Mouse (Mus musculus): Measurements from ENCODE around the gene Ncor2. TPM values are rescaled to one million over a fixed set of nuclear protein-coding genes. Genes with fewer than 3 reads are reported as not detected.

The Ncor2 gene
- total RNA-seq, 1 experiment = 19.9 TPM

DNA sequence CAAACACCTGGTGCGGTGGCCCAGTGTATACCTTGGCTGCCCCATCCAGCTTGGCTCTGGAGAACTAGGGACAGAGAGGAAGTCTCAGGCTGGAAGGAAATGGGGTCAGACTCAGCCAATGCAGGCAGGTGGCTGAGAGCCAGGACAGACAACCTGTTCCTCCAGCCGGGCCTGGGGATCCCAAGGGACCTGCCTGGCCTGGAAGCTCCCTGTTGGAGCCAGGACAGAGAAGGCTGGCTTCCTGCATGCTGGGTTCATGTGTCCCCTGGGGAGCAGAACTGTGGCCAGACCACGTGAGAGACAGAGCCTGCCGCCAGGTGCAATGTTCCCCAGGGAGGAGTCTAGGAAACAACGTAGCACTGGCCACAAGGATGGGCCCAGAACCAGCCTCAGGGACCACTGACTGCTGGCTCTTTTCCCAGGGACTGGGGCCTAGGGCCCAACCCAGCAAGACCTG is 138.9 kb downstream of the Ncor2 start:
- H3K4me1 ChIP-seq (ENCODE audit: control insufficient read depth in 2 of 2, insufficient read depth in 2 of 2, low read length in 2 of 2, poor library complexity in 1 of 2) = peaks cover 0 to 3% of the 10 kb centered on the region in 2 experiments; a peak in 1 of 4 replicates
- DNase-seq (ENCODE audit: low read depth, low spot score) = no peak
- no peak for TF ChIP-seq ZNF384 (IDR thresholded peaks at IDR 0.05; ENCODE audit: low read depth, low read length)
- H3K27ac ChIP-seq (ENCODE audit: insufficient read depth, low read depth, low read length, poor library complexity, severe bottlenecking) = no peak overlapping the region
- peaks cover 46% of the 10 kb centered on the region for H3K36me3 ChIP-seq (ENCODE audit: control insufficient read depth, insufficient read depth, low read length, poor library complexity, severe bottlenecking)
- H3K9ac ChIP-seq (ENCODE audit: insufficient read depth, low read depth, low read length, poor library complexity, severe bottlenecking) = no peak overlapping the region
- in situ Hi-C loops (cut with MboI; ENCODE audit: low sequenced_read_pairs in 2 of 2, unreplicated experiment in 2 of 2) = no loop called here
- no peaks in the 10 kb centered on the region for H3K9me3 ChIP-seq (ENCODE audit: control insufficient read depth, insufficient read depth, low read depth, low read length)
- no peak overlapping the region for H3K4me3 ChIP-seq (ENCODE audit: insufficient read depth in 1 of 2, low read depth in 1 of 2, low read length in 2 of 2, poor library complexity in 1 of 2, severe bottlenecking in 1 of 2)

DNA sequence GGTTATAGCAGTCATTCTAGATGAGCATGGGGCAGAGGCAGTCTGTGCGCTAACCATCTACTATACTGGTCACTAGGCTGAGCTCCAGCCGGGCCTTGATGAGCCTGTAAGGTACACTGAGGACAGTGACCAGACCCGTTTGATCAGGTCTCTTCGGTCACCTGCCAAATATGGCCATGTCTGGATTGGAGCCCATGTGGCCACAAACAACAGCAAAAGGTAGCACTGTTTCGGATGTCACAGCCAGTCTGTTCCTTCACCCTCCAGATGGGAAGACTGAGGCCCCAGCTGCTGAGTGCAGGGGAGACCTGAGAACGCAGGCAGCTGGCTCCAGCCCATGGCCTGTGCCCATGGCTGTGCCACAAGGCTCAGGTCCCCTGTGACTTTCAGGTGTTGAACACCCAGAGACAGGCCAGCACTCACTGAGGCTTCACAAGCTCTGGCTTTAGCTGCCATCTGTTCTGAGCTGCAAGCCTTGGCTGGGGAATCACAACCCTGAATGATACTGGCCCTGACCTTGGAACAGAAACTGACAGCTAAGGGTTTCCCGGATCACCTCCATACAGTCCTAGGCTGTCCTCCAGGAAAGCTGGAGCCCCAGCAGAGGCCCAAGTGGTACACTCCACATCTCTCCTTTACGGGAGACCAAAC is 139.5 kb downstream of the Ncor2 start:
- Histone ChIP-seq H3K36me3 (ENCODE audit: control insufficient read depth, insufficient read depth, low read length, poor library complexity, severe bottlenecking) (peaks cover 51% of the 10 kb centered on the region), H3K27ac (ENCODE audit: insufficient read depth, low read depth, low read length, poor library complexity, severe bottlenecking) (no peak overlapping the region)
- in situ Hi-C loops (cut with MboI; ENCODE audit: low sequenced_read_pairs in 2 of 2, unreplicated experiment in 2 of 2) = no loop called here

DNA sequence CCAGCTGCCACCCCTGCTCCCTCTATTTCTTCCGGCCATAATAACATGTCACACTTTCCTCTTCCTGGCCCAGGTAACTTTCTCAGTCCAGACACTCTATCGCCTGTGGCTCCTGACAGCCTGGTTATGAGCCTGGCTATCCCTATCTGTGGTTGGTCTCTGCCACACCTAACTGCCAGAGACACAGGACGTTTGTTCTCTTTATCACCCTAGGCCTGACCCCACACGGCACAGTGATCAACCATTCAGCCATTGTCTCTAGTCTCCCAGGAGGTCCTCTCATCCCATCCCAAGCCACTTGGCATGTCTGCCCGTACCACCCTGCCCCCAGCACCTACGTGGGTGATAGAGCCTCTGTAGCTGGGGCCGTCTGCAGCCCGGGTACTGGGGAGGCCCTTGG is 142.5 kb downstream of the Ncor2 start:
- DNase-seq (ENCODE audit: low read depth, low spot score) = no peak
- H3K36me3 ChIP-seq (ENCODE audit: control insufficient read depth, insufficient read depth, low read length, poor library complexity, severe bottlenecking) = peaks cover 74% of the 10 kb centered on the region
- in situ Hi-C loops (cut with MboI; ENCODE audit: low sequenced_read_pairs in 2 of 2, unreplicated experiment in 2 of 2) = no loop called here

More for the DNA sequence above, 139.5 kb downstream of the Ncor2 start:
- no peak overlapping the region for H3K9ac ChIP-seq (ENCODE audit: insufficient read depth, low read depth, low read length, poor library complexity, severe bottlenecking)
- TF ChIP-seq ZC3H11A (IDR thresholded peaks at IDR 0.05; ENCODE audit: borderline replicate concordance, low read depth, low read length) (no peak), CHD2 (IDR thresholded peaks at IDR 0.05; ENCODE audit: low read depth, low read length) (no peak), MAFK (IDR thresholded peaks at IDR 0.05; ENCODE audit: insufficient read depth, low read depth, low read length) (no peak), HCFC1 (IDR thresholded peaks at IDR 0.05; ENCODE audit: borderline replicate concordance, insufficient read depth, low read length) (no peak), ZNF384 (IDR thresholded peaks at IDR 0.05; ENCODE audit: low read depth, low read length) (no peak)
- H3K4me3 ChIP-seq (ENCODE audit: insufficient read depth in 1 of 2, low read depth in 1 of 2, low read length in 2 of 2, poor library complexity in 1 of 2, severe bottlenecking in 1 of 2) = no peak overlapping the region
- DNase-seq (ENCODE audit: low read depth, low spot score) = no peak
- no peaks in the 10 kb centered on the region for H3K9me3 ChIP-seq (ENCODE audit: control insufficient read depth, insufficient read depth, low read depth, low read length)
- H3K4me1 ChIP-seq (ENCODE audit: control insufficient read depth in 2 of 2, insufficient read depth in 2 of 2, low read length in 2 of 2, poor library complexity in 1 of 2) = peaks cover 0 to 3% of the 10 kb centered on the region in 2 experiments; a peak in 1 of 4 replicates

DNA sequence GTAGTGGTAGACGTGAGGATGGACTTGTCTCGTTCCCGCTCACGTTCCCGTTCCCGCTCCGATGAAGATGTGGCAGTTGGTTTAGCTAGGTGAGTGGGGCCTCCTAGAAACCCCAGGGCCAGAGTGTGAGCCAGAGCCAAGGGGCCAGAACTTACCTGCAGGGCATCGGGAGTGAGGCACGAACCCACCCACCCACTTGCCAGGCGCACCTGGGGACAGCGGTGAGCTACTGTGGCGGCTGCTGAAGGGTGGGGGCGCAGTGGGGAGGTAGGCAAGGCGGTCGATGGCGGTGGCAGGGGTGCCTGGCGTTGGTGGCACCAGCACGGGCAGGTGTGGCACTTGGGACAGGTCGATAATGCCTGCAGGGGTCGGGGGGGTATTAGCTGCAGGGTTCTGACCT is 150.1 kb downstream of the Ncor2 start:
- peaks cover 0 to 4% of the 10 kb centered on the region in 2 experiments; a peak in 1 of 4 replicates for H3K4me1 ChIP-seq (ENCODE audit: control insufficient read depth in 2 of 2, insufficient read depth in 2 of 2, low read length in 2 of 2, poor library complexity in 1 of 2)
- H3K27ac ChIP-seq (ENCODE audit: insufficient read depth, low read depth, low read length, poor library complexity, severe bottlenecking) = no peak overlapping the region
- TF ChIP-seq HCFC1 (IDR thresholded peaks at IDR 0.05; ENCODE audit: borderline replicate concordance, insufficient read depth, low read length) (no peak), ZC3H11A (IDR thresholded peaks at IDR 0.05; ENCODE audit: borderline replicate concordance, low read depth, low read length) (no peak), CHD2 (IDR thresholded peaks at IDR 0.05; ENCODE audit: low read depth, low read length) (no peak), ZNF384 (IDR thresholded peaks at IDR 0.05; ENCODE audit: low read depth, low read length) (no peak), MAFK (IDR thresholded peaks at IDR 0.05; ENCODE audit: insufficient read depth, low read depth, low read length) (no peak)
- no peak overlapping the region for H3K9ac ChIP-seq (ENCODE audit: insufficient read depth, low read depth, low read length, poor library complexity, severe bottlenecking)
- in situ Hi-C loops (cut with MboI; ENCODE audit: low sequenced_read_pairs in 2 of 2, unreplicated experiment in 2 of 2) = no loop called here
- peaks cover 69% of the 10 kb centered on the region for H3K36me3 ChIP-seq (ENCODE audit: control insufficient read depth, insufficient read depth, low read length, poor library complexity, severe bottlenecking)
- no peak overlapping the region for H3K4me3 ChIP-seq (ENCODE audit: insufficient read depth in 1 of 2, low read depth in 1 of 2, low read length in 2 of 2, poor library complexity in 1 of 2, severe bottlenecking in 1 of 2)
- no peaks in the 10 kb centered on the region for H3K9me3 ChIP-seq (ENCODE audit: control insufficient read depth, insufficient read depth, low read depth, low read length)
- no peak for DNase-seq (ENCODE audit: low read depth, low spot score)

More for the DNA sequence above, 142.5 kb downstream of the Ncor2 start:
- Histone ChIP-seq H3K9me3 (ENCODE audit: control insufficient read depth, insufficient read depth, low read depth, low read length) (no peaks in the 10 kb centered on the region), H3K9ac (ENCODE audit: insufficient read depth, low read depth, low read length, poor library complexity, severe bottlenecking) (no peak overlapping the region), H3K27ac (ENCODE audit: insufficient read depth, low read depth, low read length, poor library complexity, severe bottlenecking) (no peak overlapping the region), H3K4me3 (ENCODE audit: insufficient read depth in 1 of 2, low read depth in 1 of 2, low read length in 2 of 2, poor library complexity in 1 of 2, severe bottlenecking in 1 of 2) (no peak overlapping the region), H3K4me1 (ENCODE audit: control insufficient read depth in 2 of 2, insufficient read depth in 2 of 2, low read length in 2 of 2, poor library complexity in 1 of 2) (peaks cover 0 to 3% of the 10 kb centered on the region in 2 experiments; a peak in 1 of 4 replicates)
- TF ChIP-seq MAFK (IDR thresholded peaks at IDR 0.05; ENCODE audit: insufficient read depth, low read depth, low read length) (no peak), ZC3H11A (IDR thresholded peaks at IDR 0.05; ENCODE audit: borderline replicate concordance, low read depth, low read length) (no peak), HCFC1 (IDR thresholded peaks at IDR 0.05; ENCODE audit: borderline replicate concordance, insufficient read depth, low read length) (no peak), CHD2 (IDR thresholded peaks at IDR 0.05; ENCODE audit: low read depth, low read length) (no peak), ZNF384 (IDR thresholded peaks at IDR 0.05; ENCODE audit: low read depth, low read length) (no peak)
